Mouse (Mus musculus): Measurements from ENCODE around the gene Tmem238l.

- TF ChIP-seq CTCF (IDR thresholded peaks at IDR 0.05; ENCODE audit: extremely low read depth, insufficient read length, insufficient replicate concordance, low read depth, low read length) (no peak), POLR2A (IDR thresholded peaks at IDR 0.05; ENCODE audit: low read depth, low read length) (no peak)
Measured at GRCm38 (mm10) chr11:66911811-66912210, 44.6 kb upstream of the Tmem238l start, which contains the start of gene Pirt.
